Mouse (Mus musculus): Measurements from ENCODE around the gene Pus1. TPM values are rescaled to one million over a fixed set of nuclear protein-coding genes. Genes with fewer than 3 reads are reported as not detected.

Pus1 gene
- polyA plus RNA-seq, 1 experiment = 37.9 TPM

Other genes starting within 250 kb of the Pus1 start
- 0.26 and 0.27 TPM in 2 replicates for gene Galnt9, start 236.3 kb downstream of the Pus1 start, polyA plus RNA-seq (2012; rRNA removed)
- 58.3 and 61.3 TPM in 2 replicates for gene Noc4l, start 127.2 kb downstream of the Pus1 start, polyA plus RNA-seq (2012; rRNA removed)
- 10.4 and 10.7 TPM in 2 replicates for gene Ddx51, start 127.2 kb downstream of the Pus1 start, polyA plus RNA-seq (2012; rRNA removed)
- 33.9 and 49.5 TPM in 2 replicates for gene Ep400, start 9.9 kb downstream of the Pus1 start, polyA plus RNA-seq (2012; rRNA removed)
- gene Ulk1, start 29.4 kb upstream of the Pus1 start, polyA plus RNA-seq (2012; rRNA removed) = 16.6 and 21.0 TPM in 2 replicates
- 13.1 and 14.8 TPM in 2 replicates for gene Hscb, start 59.1 kb upstream of the Pus1 start, polyA plus RNA-seq (2012; rRNA removed)
- 8.2 and 13.4 TPM in 2 replicates for gene Chek2, start 59.3 kb upstream of the Pus1 start, polyA plus RNA-seq (2012; rRNA removed)
- gene Ttc28, start 99.1 kb upstream of the Pus1 start, polyA plus RNA-seq (2012; rRNA removed) = 1.1 and 1.9 TPM in 2 replicates

All from large intestine, adult 2 months (tissue).